11 mouse cellular contexts compared by ENCODE assay signal in the genomic region with DNA sequence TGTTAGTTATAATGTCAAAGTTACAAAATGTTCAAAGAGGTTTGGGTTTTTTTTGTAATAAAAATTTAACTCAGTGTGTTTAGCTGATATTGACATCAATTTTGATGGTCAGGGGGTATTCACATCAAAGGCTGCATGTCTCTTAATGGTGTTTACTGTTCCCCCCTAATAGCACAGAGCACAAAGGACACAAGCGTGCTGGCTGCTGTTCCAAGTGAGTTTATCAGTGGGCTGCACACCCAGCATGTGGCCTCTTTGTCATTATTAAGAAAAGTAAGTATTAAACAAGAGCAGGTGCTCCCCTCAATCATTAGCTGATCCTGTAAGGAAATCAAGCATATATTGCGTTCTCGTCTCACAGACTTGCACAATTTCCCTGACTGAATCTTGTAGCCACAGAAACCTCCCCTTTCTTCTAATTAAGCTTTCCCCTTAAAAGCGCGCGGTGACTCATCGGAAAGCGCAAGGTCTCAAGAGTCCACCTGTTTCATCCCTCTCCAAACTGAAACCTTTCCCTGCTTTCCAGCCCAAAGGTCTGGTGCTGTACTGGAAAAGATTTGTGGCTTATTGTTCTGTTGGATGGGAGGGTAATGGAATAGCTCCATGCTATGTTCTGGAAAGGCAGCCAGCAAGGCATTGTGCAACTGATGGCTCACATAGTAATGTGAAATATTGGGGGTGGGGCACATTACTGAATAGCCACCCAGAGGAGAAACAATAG.
DNase-seq lines count a peak whose midpoint lies in the region; ATAC-seq and TF ChIP-seq lines count a peak whose summit lies in the region.
"Had no signal": no experiment of that assay in that cellular context is flagged by ENCODE, and none has a peak within 500 bp of the region (broad histone marks: within the 10 kb centered on the region; RNA-seq: fewer than 3 reads in every experiment).

No protein-coding gene starts in this region.

- TF ChIP-seq CTCF in C2C12 (IDR thresholded peaks at IDR 0.05; ENCODE audit: control insufficient read depth, insufficient read depth, insufficient read length) = no peak
- no peak for TF ChIP-seq CTCF in brain, embryonic 14.5 days (IDR thresholded peaks at IDR 0.05; ENCODE audit: borderline replicate concordance, extremely low read depth, insufficient read depth, insufficient read length)
- no peak for TF ChIP-seq CTCF in lung, postnatal 0 days (IDR thresholded peaks at IDR 0.05)

- no peak for TF ChIP-seq EP300 in lung, postnatal 0 days (IDR thresholded peaks at IDR 0.05)

- no peaks in the 10 kb centered on the region for H3K27me3 ChIP-seq in heart, embryonic 12.5 days (replicated peaks)
- H3K27me3 ChIP-seq in C2C12 (ENCODE audit: control insufficient read depth, insufficient read depth, insufficient read length) = no peaks in the 10 kb centered on the region
- H3K27me3 ChIP-seq in lung, postnatal 0 days (replicated peaks; ENCODE audit: insufficient read depth, low read length) = no peaks in the 10 kb centered on the region

- no peaks in the 10 kb centered on the region for H3K79me2 ChIP-seq in C2C12 (ENCODE audit: control insufficient read depth, insufficient read depth)

- H3K9ac ChIP-seq in heart, embryonic 12.5 days = no peak overlapping the region
- no peak overlapping the region for H3K9ac ChIP-seq in lung, postnatal 0 days (replicated peaks; ENCODE audit: low read depth)

- H3ac ChIP-seq in C2C12 (ENCODE audit: control insufficient read depth, insufficient read length, low read depth) = no peak overlapping the region

- peak; percentile 1 for DNase-seq in heart, postnatal 25 days (ENCODE audit: low spot score)
- DNase-seq in brain, embryonic 14.5 days (ENCODE audit: low read depth) = peak; percentile 77
- peak; percentile 53 for DNase-seq in lung, postnatal 0 days (ENCODE audit: low spot score)
- DNase-seq in layer of hippocampus, adult 11-12 months (ENCODE audit: low spot score) = no peak
- DNase-seq in spleen, adult 12 weeks (ENCODE audit: low spot score) = no peak
- no peak for DNase-seq in spleen, postnatal 10 days (ENCODE audit: low spot score in 2 of 2)
- DNase-seq: kidney, adult 8-10 months; thymus, adult 18-20 months had no signal

- TF ChIP-seq POLR2A in brain, embryonic 14.5 days (IDR thresholded peaks at IDR 0.05; ENCODE audit: borderline replicate concordance, extremely low read depth, insufficient read depth, insufficient read length, poor library complexity, severe bottlenecking) = no peak

- ATAC-seq in heart, embryonic 12.5 days (ENCODE audit: insufficient number of reproducible peaks, low FRiP score) = no peak
- ATAC-seq in lung, postnatal 0 days = peak; percentile 59; the same call in 1 of the 2 replicates

- intact Hi-C loops in heart, postnatal 25 days (cut with DNase I) = no loop called here

- WGBS in heart, embryonic 12.5 days = 79% methylated on average over 8 of the region's 8 CpGs
- WGBS in lung, postnatal 0 days = 56% methylated on average over 8 of the region's 8 CpGs

- H3K4me2 ChIP-seq in heart, embryonic 12.5 days = no peak overlapping the region
- no peak overlapping the region for H3K4me2 ChIP-seq in lung, postnatal 0 days (replicated peaks; ENCODE audit: low read depth, low read length)

- no peaks in the 10 kb centered on the region for H3K4me1 ChIP-seq in heart, embryonic 12.5 days (replicated peaks)
- no peaks in the 10 kb centered on the region for H3K4me1 ChIP-seq in lung, postnatal 0 days (ENCODE audit: insufficient read depth, low read depth, low read length)

- H3K79me3 ChIP-seq in C2C12 (ENCODE audit: low read depth) = no peaks in the 10 kb centered on the region

- H3K4me3 ChIP-seq in heart, embryonic 12.5 days = no peak overlapping the region
- no peak overlapping the region for H3K4me3 ChIP-seq in C2C12 (ENCODE audit: insufficient read depth, poor library complexity, severe bottlenecking)
- H3K4me3 ChIP-seq in lung, postnatal 0 days (ENCODE audit: low read depth, low read length) = no peak overlapping the region

- no peaks in the 10 kb centered on the region for H3K36me3 ChIP-seq in heart, embryonic 12.5 days
- no peaks in the 10 kb centered on the region for H3K36me3 ChIP-seq in C2C12 (ENCODE audit: control insufficient read depth, insufficient read depth)
- no peaks in the 10 kb centered on the region for H3K36me3 ChIP-seq in lung, postnatal 0 days (ENCODE audit: insufficient read depth, low read length)

- no peak overlapping the region for H3K27ac ChIP-seq in heart, embryonic 12.5 days (ENCODE audit: poor library complexity, severe bottlenecking)
- no peak overlapping the region for H3K27ac ChIP-seq in lung, postnatal 0 days (ENCODE audit: low read length)
- H3K27ac ChIP-seq: macrophage had no signal

- H3K9me3 ChIP-seq in heart, embryonic 12.5 days (replicated peaks) = no peaks in the 10 kb centered on the region
- no peaks in the 10 kb centered on the region for H3K9me3 ChIP-seq in lung, postnatal 0 days (ENCODE audit: low read length)

TF ChIP-seq in C2C12, 6 proteins besides CTCF, POLR2A, EP300 and RAD21:
- TF ChIP-seq MYOG (IDR thresholded peaks at IDR 0.05; ENCODE audit: control insufficient read depth, extremely low read depth, insufficient read length) (no peak), CEBPB (IDR thresholded peaks at IDR 0.05; ENCODE audit: low read depth) (peak; percentile 55)

Comparison
In these comparisons a context has a peak if more than half of its experiments do, and no peak if none do; other contexts are left out.
1. DNase-seq: peak in heart, postnatal 25 days (single experiment), brain, embryonic 14.5 days (single experiment) and lung, postnatal 0 days (single experiment); none in layer of hippocampus, adult 11-12 months (single experiment), spleen, adult 12 weeks (single experiment) and spleen, postnatal 10 days (0 of 2).